Mouse (Mus musculus) cerebellum, adult 2 months (tissue): ENCODE measurements around the gene Acaca.

ENCODE experiments used
- CTCF ChIP-seq: fragments of 200-500 bp; IDR thresholded peaks from 2 replicates; pipeline ENCODE4 v1.5.1; 2011; ENCODE audit warnings: low read depth, mild to moderate bottlenecking, control low read depth, low read length, moderate library complexity, borderline replicate concordance; ENCODE audit not compliant: insufficient read depth
- POLR2A ChIP-seq: fragments of 200-500 bp; IDR thresholded peaks from 2 replicates; pipeline ENCODE4 v1.6.1; 2011; ENCODE audit warnings: low read length, control low read depth, borderline replicate concordance; ENCODE audit not compliant: insufficient read depth

- TF ChIP-seq CTCF (no peak), POLR2A (no peak)
These were observed 239.4 kb downstream of the Acaca start for GRCm38 (mm10) chr11:84368902-84369301.
